Mouse (Mus musculus): Measurements from ENCODE around the gene Elfn2. TPM values are rescaled to one million over a fixed set of nuclear protein-coding genes. Genes with fewer than 3 reads are reported as not detected.

The Elfn2 gene
- polyA plus RNA-seq, 1 experiment from 2014 or later = 0.11 TPM

DNA sequence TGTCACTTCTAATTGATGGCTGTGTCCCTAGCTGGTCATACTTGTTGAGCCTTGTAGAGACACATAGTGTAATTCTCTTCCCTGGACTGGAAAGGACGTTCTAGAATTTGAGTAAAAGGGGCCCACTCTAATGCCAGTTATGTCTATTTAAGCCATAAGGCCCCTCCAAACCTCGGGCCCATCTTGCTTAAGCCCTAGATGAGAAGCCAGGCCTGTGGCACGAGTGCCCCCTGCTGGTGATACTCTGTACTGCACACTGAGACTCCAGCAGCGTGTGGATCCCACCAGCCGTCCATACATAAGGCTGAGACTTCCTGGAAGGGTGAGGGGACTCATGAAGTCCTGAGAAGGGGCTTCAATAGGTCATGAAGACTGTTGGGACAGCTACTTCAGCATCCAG lies 25.6 kb upstream of the Elfn2 start:
- Histone ChIP-seq H3K27me3 (0 out of 2 replicates have a peak, but pooled peaks cover 2% of the 10 kb centered on the region), H3K9me3 (no peaks in the 10 kb centered on the region), H3K27ac (no peak overlapping the region), H3K9ac (no peak overlapping the region), H3K4me2 (replicated peaks) (no peak overlapping the region), H3K36me3 (no peaks in the 10 kb centered on the region), H3K4me1 (no peaks in the 10 kb centered on the region), H3K4me3 (no peak overlapping the region)
- WGBS = 3% methylated on average over 5 of the region's 5 CpGs
- no peak for ATAC-seq (ENCODE audit: low FRiP score, low read depth)

DNA sequence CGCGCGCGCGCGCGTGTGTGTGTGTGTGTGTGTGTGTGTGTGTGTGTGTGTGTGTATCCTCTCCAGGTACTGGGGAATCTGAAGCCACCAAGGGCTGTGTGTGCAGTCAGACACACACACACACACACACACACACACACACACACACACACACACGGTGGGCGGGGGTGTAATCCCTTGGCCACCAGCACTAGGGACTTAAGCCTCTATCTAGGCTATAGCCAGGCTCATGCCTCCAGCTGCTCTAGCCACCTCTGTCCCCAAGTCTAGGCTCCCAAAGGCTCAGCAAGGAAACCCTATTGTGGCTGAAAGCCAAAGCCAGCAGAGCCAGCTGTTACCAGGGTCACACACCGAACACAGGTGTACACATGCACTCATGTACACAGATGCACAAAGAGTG lies 24.3 kb upstream of the Elfn2 start:
- Histone ChIP-seq H3K9me3 (no peaks in the 10 kb centered on the region), H3K36me3 (no peaks in the 10 kb centered on the region), H3K4me3 (no peak overlapping the region), H3K9ac (no peak overlapping the region), H3K27me3 (peaks cover 3% of the 10 kb centered on the region), H3K4me1 (no peaks in the 10 kb centered on the region), H3K4me2 (replicated peaks) (no peak overlapping the region), H3K27ac (no peak overlapping the region)
- WGBS = 94% methylated on average over 7 of the region's 10 CpGs
- no peak for ATAC-seq (ENCODE audit: low FRiP score, low read depth)

GRCm38 (mm10) chr15:78740662-78741061 lies 22.1 kb upstream of the Elfn2 start:
- peaks cover 25% of the 10 kb centered on the region for H3K27me3 ChIP-seq
- H3K36me3 ChIP-seq = no peaks in the 10 kb centered on the region
- WGBS = 45% methylated on average over 12 of the region's 12 CpGs
- H3K27ac ChIP-seq = no peak overlapping the region
- ATAC-seq (ENCODE audit: low FRiP score, low read depth) = no peak
- no peak overlapping the region for H3K4me3 ChIP-seq
- no peak overlapping the region for H3K9ac ChIP-seq
- H3K9me3 ChIP-seq = no peaks in the 10 kb centered on the region
- H3K4me1 ChIP-seq = no peaks in the 10 kb centered on the region
- H3K4me2 ChIP-seq (replicated peaks) = no peak overlapping the region

DNA sequence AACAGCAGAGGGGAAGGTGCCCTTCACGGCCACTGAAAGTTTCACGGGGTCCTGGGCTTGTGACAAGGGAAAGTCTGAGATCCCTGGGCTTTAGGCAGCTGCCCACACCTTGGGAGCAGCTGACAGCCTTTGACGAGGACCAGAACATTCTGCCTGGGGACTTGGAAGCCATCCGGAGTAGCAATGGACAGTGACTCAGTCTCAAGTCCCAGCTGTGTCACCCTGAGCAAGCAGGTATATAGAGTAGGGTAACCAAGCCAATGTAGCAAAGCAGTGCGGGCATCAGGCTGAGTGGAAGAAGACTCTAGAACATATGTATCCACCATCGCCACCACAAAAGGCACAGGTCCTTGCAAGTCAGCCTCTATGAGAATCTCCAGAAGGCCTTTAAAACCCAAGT lies 18.6 kb upstream of the Elfn2 start:
- no peaks in the 10 kb centered on the region for H3K4me1 ChIP-seq
- no peak overlapping the region for H3K4me2 ChIP-seq (replicated peaks)
- ATAC-seq (ENCODE audit: low FRiP score, low read depth) = no peak
- H3K27ac ChIP-seq = no peak overlapping the region
- H3K27me3 ChIP-seq = peaks cover 44% of the 10 kb centered on the region
- H3K36me3 ChIP-seq = no peaks in the 10 kb centered on the region
- WGBS = 40% methylated on average over 6 of the region's 6 CpGs
- no peak overlapping the region for H3K4me3 ChIP-seq
- no peaks in the 10 kb centered on the region for H3K9me3 ChIP-seq
- no peak overlapping the region; the same call in 1 of the 2 replicates for H3K9ac ChIP-seq

DNA sequence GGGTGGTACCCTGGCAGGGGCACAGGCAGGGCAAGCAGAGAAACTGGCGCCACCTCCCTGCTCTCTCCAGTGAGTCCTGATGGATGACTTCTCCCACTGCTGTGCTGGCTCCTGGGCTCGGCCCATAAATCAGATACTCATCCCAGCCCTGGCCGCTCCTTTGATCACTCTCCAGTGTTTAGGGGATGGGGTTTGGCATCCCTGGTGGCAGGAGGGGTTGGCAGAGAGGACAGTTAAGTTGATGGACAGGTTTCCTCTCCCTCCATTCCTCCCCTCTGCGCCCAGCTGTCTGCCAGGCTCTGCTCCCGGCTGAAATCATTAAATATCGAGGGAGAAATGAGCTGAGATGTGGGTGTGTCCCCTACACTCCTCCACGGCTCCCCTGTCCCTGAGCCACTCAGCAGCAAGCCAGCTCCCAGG lies 18.1 kb upstream of the Elfn2 start:
- H3K9ac ChIP-seq = no peak overlapping the region; the same call in 1 of the 2 replicates
- no peak overlapping the region for H3K27ac ChIP-seq
- H3K4me3 ChIP-seq = no peak overlapping the region
- no peaks in the 10 kb centered on the region for H3K4me1 ChIP-seq
- no peaks in the 10 kb centered on the region for H3K36me3 ChIP-seq
- no peaks in the 10 kb centered on the region for H3K9me3 ChIP-seq
- peaks cover 44% of the 10 kb centered on the region for H3K27me3 ChIP-seq
- ATAC-seq (ENCODE audit: low FRiP score, low read depth) = no peak
- H3K4me2 ChIP-seq (replicated peaks) = no peak overlapping the region
- WGBS = 12% methylated on average over 7 of the region's 7 CpGs

DNA sequence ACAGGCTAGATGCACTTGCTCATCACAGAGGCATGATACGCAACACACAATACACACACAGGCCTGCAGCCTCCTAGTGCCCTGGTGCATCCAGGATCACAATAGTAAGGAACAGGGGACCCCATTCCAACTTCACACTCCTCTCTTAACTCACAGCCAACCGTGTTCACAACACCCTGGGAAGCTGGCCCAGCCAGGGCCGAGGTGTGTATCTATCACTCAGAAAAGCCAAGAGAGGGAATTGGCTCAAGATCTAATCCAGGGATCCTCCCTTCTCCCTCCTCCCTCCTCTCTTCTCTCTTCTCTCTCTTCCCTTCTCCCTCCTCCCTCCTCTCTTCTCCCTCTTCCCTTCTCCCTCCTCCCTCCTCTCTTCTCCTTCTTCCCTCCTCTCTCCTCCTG lies 17.6 kb upstream of the Elfn2 start:
- H3K9me3 ChIP-seq = no peaks in the 10 kb centered on the region
- H3K9ac ChIP-seq = no peak overlapping the region
- H3K4me3 ChIP-seq = no peak overlapping the region
- peaks cover 44% of the 10 kb centered on the region for H3K27me3 ChIP-seq
- H3K36me3 ChIP-seq = no peaks in the 10 kb centered on the region
- H3K4me2 ChIP-seq (replicated peaks) = no peak overlapping the region
- H3K27ac ChIP-seq = no peak overlapping the region
- no peak for ATAC-seq (ENCODE audit: low FRiP score, low read depth)
- no peaks in the 10 kb centered on the region for H3K4me1 ChIP-seq
- 41% methylated on average over 3 of the region's 3 CpGs for WGBS

DNA sequence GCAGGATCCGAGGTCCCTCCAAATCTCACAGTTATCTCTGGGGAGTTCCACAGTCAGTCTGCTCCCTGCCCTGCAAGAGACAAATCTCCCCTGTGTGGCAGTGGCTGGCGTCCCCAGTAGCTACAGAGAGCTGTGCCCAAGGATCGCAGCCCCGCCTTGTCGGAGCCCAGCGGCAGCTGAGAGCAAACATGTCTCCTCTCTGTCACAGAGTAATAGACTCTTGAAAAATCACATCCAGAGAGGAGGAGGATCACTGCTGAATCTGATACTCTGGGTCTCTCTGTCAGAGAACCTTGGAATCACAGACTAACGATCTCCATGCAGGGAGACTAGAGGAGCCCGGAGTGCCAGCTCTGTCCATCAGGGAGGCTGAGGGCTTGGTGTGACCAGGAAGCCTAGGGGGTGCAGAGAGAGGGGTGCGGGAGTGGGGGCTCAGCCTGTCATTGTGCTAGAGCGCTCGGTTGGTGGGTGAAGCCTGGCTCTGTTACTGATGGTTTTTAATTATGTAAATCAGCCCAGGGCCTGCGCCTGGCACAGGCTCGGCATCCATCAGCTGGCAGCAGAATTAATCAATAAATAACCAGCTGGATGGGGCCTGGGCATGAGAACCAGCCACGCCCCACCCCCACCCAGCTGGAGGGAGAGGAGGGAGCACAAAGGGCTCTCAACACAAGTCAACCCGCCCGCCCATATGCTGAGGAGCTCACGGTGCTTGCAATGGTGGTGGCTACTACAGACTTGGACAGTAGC lies 17.0 kb upstream of the Elfn2 start:
- no peaks in the 10 kb centered on the region for H3K4me1 ChIP-seq
- 38% methylated on average over 17 of the region's 17 CpGs for WGBS
- no peak overlapping the region for H3K9ac ChIP-seq
- no peak overlapping the region for H3K27ac ChIP-seq
- H3K4me3 ChIP-seq = no peak overlapping the region
- no peaks in the 10 kb centered on the region for H3K36me3 ChIP-seq
- no peaks in the 10 kb centered on the region for H3K9me3 ChIP-seq
- ATAC-seq (ENCODE audit: low FRiP score, low read depth) = no peak
- H3K4me2 ChIP-seq (replicated peaks) = no peak overlapping the region
- H3K27me3 ChIP-seq = peaks cover 44% of the 10 kb centered on the region

DNA sequence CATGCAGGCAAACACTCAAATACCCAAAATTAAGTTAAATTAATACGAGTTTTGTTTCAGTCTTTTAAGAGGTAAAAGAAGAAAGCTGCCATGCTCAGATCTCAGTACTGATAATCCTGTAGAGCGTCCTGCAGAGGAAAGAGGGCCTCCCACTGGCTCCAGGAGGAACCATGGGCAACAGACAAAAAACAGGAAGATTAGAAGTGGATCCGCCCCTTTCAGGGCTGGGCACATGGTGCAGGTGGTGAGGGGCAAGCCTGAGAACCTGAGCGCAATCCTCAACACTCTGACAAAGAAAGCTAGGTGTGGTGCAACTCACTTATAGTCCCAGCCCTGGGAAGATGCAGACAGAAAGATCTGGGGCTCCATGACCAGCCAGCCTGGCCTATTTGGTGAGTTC lies 13.3 kb upstream of the Elfn2 start:
- Histone ChIP-seq H3K4me3 (no peak overlapping the region), H3K9ac (no peak overlapping the region), H3K9me3 (no peaks in the 10 kb centered on the region), H3K4me2 (replicated peaks) (no peak overlapping the region), H3K27ac (no peak overlapping the region), H3K27me3 (peaks cover 41% of the 10 kb centered on the region), H3K4me1 (no peaks in the 10 kb centered on the region), H3K36me3 (no peaks in the 10 kb centered on the region)
- ATAC-seq (ENCODE audit: low FRiP score, low read depth) = no peak
- 64% methylated on average over 4 of the region's 4 CpGs for WGBS

DNA sequence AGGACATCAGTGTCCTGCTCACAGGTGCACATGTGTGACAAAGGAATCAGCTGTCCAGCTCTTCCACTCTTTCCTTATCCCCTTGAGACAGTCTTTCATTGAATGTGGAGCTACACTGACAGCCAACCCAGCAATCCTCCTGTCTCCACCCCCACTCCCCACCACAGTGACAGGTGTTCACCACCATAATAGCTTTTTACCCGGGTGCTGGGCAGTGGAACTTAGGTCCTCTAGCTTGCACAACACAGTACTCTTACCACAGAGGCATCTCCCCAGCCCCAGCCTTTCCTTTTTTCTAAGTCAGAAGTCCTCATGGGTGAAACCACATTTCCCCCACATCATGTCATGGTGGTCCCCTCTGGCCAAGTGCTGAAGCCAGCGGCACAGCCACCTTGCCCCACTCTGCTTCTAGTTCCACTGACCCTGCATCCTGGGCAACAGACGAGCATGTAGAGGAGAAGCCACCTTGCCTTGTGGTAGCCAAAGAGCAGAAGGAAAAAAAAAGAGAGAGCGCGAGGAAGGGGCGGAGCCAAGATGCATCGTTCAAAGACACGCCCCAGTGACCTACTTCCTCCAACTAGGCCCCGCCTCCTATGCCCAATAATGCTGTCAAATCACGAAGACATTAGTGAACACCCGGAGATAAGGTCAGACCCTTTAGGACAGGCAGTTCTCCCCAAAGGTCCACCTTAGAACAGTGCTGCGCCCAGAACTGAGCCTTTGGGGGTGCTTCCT lies 11.9 kb upstream of the Elfn2 start:
- no peak for ATAC-seq (ENCODE audit: low FRiP score, low read depth)
- no peak overlapping the region for H3K27ac ChIP-seq
- no peak overlapping the region for H3K9ac ChIP-seq
- WGBS = 78% methylated on average over 12 of the region's 12 CpGs
- no peaks in the 10 kb centered on the region for H3K36me3 ChIP-seq
- no peaks in the 10 kb centered on the region for H3K9me3 ChIP-seq
- H3K4me2 ChIP-seq (replicated peaks) = no peak overlapping the region
- peaks cover 32% of the 10 kb centered on the region for H3K27me3 ChIP-seq
- H3K4me1 ChIP-seq = no peaks in the 10 kb centered on the region
- no peak overlapping the region for H3K4me3 ChIP-seq

- no peak for ATAC-seq (ENCODE audit: low FRiP score, low read depth)
- Histone ChIP-seq H3K9ac (no peak overlapping the region), H3K4me1 (no peaks in the 10 kb centered on the region), H3K27ac (no peak overlapping the region), H3K36me3 (no peaks in the 10 kb centered on the region), H3K4me2 (replicated peaks) (no peak overlapping the region), H3K9me3 (no peaks in the 10 kb centered on the region), H3K27me3 (peaks cover 42% of the 10 kb centered on the region), H3K4me3 (no peak overlapping the region)
- WGBS = 33% methylated on average over 7 of the region's 7 CpGs
Observed at GRCm38 (mm10) chr15:78726697-78727096, 8.1 kb upstream of the Elfn2 start.

- Histone ChIP-seq H3K36me3 (no peaks in the 10 kb centered on the region), H3K9ac (no peak overlapping the region), H3K4me2 (replicated peaks) (no peak overlapping the region), H3K4me3 (no peak overlapping the region), H3K27ac (no peak overlapping the region), H3K4me1 (peaks cover 20% of the 10 kb centered on the region), H3K27me3 (peaks cover 85% of the 10 kb centered on the region), H3K9me3 (no peaks in the 10 kb centered on the region)
- ATAC-seq (ENCODE audit: low FRiP score, low read depth) = no peak
- WGBS = 71% methylated on average over 7 of the region's 7 CpGs
Observed at GRCm38 (mm10) chr15:78720532-78720931, 2.0 kb upstream of the Elfn2 start.

DNA sequence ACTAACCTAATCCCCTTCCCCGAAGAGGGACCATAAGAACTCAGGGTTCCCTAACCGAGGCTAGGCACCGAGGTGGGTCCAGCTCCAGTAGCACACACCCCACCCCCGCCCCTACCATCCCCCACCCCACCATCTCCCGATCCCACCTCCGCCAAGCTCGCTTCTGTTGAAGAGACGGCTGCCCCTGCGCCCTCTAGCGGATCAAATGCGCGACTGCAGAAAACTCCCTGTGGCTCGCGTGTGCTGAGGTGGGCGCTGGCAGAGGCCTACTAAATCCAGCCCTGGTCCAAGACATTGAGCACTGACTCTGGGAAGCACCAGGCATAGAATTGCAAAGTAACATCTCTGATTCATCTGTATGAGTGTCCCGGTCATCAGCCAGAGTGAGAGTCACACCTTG lies 1.5 kb upstream of the Elfn2 start:
- H3K27ac ChIP-seq = no peak overlapping the region
- peaks cover 20% of the 10 kb centered on the region for H3K4me1 ChIP-seq
- no peak overlapping the region for H3K4me3 ChIP-seq
- H3K4me2 ChIP-seq (replicated peaks) = no peak overlapping the region; the same call in 1 of the 2 replicates
- WGBS = 3% methylated on average over 16 of the region's 16 CpGs
- no peaks in the 10 kb centered on the region for H3K9me3 ChIP-seq
- no peaks in the 10 kb centered on the region for H3K36me3 ChIP-seq
- no peak overlapping the region for H3K9ac ChIP-seq
- no peak for ATAC-seq (ENCODE audit: low FRiP score, low read depth)
- H3K27me3 ChIP-seq = peaks cover 89% of the 10 kb centered on the region

Data from limb, embryonic 13.5 days (tissue).